Mouse (Mus musculus) mouse embryonic stem cell (cell line): ENCODE measurements around the gene Pdgfd.
"Not testable (repeated sequence)": the region's sequence is repeated elsewhere in the genome, so short reads cannot be mapped to it uniquely, and the experiment has no call there.

Experiments
- in situ Hi-C, 2 experiments: fragments of 300-500 bp; cut with MboI; formaldehyde crosslinking; loops; 1 replicate in 1 of 2; 3 replicates in 1 of 2; pipeline ENCODE4 v1.14.3; 2019 to 2020; ENCODE audit warnings: low sequenced_read_pairs in 2 of 2, low pct_unique_long_range_greater_than_20kb in 1 of 2, mixed read lengths in 1 of 2; ENCODE audit not compliant: unreplicated experiment in 1 of 2

The Pdgfd gene

GRCm38 (mm10) chr9:6168391-6169037 is at the start of gene Pdgfd:
Gene Pdgfd (plus strand): TSS chr9:6168584.
- in situ Hi-C loops: no loop called here

- in situ Hi-C loops: no loop called here
These were observed 651 bp downstream of the Pdgfd start for GRCm38 (mm10) chr9:6169038-6169431.

GRCm38 (mm10) chr9:6170962-6171361 is 2.6 kb downstream of the Pdgfd start:
- in situ Hi-C loops: no loop called here

GRCm38 (mm10) chr9:6173276-6173675 is 4.9 kb downstream of the Pdgfd start:
- in situ Hi-C loops: no loop called here

GRCm38 (mm10) chr9:6175731-6176130 is 7.3 kb downstream of the Pdgfd start:
- in situ Hi-C loops: no loop called here

- in situ Hi-C loops: no loop called here
These were observed 14.0 kb downstream of the Pdgfd start for GRCm38 (mm10) chr9:6182307-6182923.

GRCm38 (mm10) chr9:6187955-6188354 is 19.6 kb downstream of the Pdgfd start:
- in situ Hi-C loops: no loop called here

GRCm38 (mm10) chr9:6193352-6193751 is 25.0 kb downstream of the Pdgfd start:
- in situ Hi-C loops: no loop called here

- in situ Hi-C loops: no loop called here
These were observed 44.5 kb downstream of the Pdgfd start for GRCm38 (mm10) chr9:6212862-6213261.

GRCm38 (mm10) chr9:6217505-6217904 is 49.1 kb downstream of the Pdgfd start:
- in situ Hi-C loops: no loop called here

- in situ Hi-C loops: not testable (repeated sequence)
These were observed 67.6 kb downstream of the Pdgfd start for GRCm38 (mm10) chr9:6235982-6236381.

GRCm38 (mm10) chr9:6250320-6250719 is 81.9 kb downstream of the Pdgfd start:
- in situ Hi-C loops: no loop called here

- in situ Hi-C loops: no loop called here
These were observed 83.6 kb downstream of the Pdgfd start for GRCm38 (mm10) chr9:6251990-6252389.

GRCm38 (mm10) chr9:6257072-6257471 is 88.7 kb downstream of the Pdgfd start:
- in situ Hi-C loops: no loop called here

GRCm38 (mm10) chr9:6264820-6265219 is 96.4 kb downstream of the Pdgfd start:
- in situ Hi-C loops: no loop called here

GRCm38 (mm10) chr9:6269796-6270280 is 101.5 kb downstream of the Pdgfd start, which contains the start of gene Ddi1:
Gene Ddi1 (minus strand): TSS chr9:6269846.
- in situ Hi-C loops: no loop called here

- in situ Hi-C loops: no loop called here
These were observed 108.0 kb downstream of the Pdgfd start for GRCm38 (mm10) chr9:6276395-6276794.

GRCm38 (mm10) chr9:6277526-6277925 is 109.1 kb downstream of the Pdgfd start:
- in situ Hi-C loops: no loop called here

- in situ Hi-C loops: no loop called here
These were observed 118.4 kb downstream of the Pdgfd start for GRCm38 (mm10) chr9:6286770-6287169.

GRCm38 (mm10) chr9:6289211-6289696 is 120.9 kb downstream of the Pdgfd start:
- in situ Hi-C loops: no loop called here
